Mouse (Mus musculus): ENCODE measurements at regions not wholly inside any gene's neighbourhood (a gene's known extent, or its start where the extent isn't known, plus 50 kb on each side); places are given as distances from the start of the nearest gene placed in this dataset.

DNA sequence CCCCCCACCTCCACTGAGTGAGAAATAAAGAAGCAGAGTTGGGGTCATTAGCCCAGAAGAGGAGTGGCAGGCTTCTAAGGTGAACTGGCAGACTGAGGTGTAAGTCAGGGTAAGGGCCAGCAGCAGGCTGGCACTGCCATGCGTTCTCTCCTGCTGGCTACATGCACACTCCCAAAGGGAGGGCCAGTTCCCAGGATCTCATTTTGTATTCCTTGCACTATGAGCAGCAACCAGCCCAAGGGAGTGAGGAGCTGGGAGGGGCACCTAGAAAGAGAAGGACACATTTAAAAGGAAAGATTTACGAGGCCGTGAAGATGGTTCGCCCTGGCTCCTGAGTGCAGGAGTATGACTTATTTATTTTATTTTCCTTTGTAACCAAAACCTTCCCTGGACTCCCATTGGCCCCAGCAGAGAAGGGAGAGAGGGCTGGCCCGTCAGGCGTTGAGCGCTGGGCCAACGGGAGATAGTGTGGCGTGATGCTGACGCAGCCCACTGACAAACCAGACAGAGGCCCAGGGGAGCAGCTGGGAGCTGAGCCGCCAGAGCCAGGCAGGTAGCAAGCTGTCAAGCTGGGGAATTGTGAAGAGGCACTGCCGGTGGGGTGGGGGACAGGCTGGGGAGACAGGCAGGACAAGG, 166.8 kb upstream of the Klf7 start:
- DNase-seq, result no peak

DNA sequence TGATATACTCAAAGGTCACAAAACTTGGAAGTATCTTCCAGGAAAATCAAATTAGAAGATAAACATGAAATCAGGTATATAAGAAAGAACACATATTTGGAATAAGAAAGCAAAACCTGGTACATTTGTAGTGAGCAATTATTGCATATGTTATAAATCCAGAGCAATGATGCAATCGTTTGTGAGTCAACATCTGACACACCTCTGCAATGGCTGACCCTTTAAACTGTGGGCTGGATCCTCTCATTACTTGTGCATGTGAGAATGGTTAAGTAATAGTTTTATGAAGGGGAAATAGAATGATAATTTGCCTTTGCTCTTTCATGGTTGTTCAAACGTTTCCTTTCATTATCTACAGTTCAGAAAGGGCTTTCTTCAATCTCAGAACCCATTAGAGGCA, 165.0 kb upstream of the Klf7 start:
- DNase-seq, result no peak

DNA sequence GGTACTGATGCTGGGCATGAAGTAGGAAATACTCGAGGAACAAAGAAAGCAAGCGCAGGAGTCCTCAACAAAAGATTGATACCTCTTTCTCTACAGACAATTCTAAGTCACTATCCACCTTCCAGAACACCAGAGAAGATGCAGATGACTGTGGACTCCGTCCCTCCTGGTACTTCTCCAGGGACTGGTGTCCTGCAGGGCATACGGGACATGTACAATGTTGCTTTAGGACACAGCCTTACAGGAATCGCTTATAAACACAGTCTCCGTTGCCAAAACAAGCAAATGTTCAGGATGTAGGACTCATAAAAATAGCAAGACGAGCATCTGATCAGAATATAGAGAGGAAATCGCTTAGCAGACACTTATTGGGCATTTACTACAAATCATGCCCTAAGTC, 162.6 kb upstream of the Klf7 start:
- peak; percentile 46 for DNase-seq

DNA sequence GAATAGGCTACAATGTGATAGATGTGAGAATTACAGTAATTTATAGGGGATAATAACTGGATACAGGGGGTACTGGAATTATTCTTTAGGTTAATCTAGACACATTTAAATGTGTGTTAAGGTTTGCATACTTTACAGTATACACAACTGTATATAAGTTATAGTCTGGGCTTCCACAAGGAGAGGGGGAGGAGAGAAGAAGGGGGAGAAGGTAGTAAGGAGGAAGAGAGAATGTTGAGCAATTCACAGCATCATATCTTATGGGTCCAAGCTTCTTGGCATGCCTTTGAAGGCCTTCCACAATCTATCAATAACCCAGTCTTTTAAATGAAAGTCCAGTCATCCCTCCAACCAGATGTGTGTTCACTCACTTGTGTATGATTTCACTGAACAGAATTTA, 153.8 kb upstream of the Klf7 start:
- DNase-seq, result no peak

DNA sequence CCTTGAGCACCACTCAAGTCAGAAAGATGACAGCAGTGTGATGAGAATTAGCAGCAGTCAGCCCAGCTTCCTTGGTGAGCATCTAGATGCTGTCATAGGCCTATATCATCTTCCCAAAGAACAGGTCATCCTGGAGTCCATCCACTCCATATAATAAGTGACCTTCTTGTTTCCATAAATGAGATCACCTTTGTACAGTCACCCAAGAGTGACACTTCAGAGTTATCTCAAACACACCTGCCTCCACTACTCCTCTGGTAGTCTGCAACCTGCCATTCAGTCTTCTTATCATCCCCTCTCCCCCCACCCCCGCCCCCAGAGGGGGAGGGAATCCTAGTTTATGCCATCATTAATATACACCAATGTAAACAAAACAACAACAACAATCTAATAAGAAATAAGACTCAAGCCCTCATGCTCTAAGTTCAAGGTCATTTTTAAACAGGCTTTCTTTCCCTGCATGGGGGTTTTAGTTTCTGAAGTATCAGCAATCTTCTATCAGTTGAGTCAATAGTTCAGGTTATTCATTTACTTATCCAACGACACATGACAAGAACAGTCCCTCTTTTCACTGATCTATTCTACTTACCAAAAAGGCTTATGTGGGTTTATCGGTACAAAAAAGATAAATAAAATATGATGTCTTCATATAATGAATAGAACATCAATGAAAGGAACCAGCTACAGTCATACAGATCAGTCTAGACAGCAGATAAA, 153.2 kb upstream of the Klf7 start:
- DNase-seq, result no peak

DNA sequence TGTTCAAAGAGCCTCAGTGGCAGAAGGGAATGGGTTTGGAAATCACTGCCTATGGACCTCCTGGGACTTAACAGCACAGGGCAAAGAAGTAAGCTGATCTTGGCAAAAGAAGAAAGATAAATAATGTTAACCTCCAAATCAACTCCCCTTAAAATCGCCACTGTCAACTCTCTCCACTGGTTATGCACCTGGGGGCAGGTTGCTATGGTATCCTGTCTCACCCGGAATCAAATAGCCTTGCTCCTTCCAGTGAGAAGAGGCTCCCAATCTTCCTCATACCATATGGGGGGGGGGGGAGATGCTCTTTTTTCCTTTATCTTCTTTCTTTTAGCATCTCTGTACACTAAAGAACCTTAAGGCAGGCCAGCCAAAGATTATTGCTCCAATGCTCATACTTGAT, 135.2 kb upstream of the Klf7 start:
- no peak for DNase-seq

DNA sequence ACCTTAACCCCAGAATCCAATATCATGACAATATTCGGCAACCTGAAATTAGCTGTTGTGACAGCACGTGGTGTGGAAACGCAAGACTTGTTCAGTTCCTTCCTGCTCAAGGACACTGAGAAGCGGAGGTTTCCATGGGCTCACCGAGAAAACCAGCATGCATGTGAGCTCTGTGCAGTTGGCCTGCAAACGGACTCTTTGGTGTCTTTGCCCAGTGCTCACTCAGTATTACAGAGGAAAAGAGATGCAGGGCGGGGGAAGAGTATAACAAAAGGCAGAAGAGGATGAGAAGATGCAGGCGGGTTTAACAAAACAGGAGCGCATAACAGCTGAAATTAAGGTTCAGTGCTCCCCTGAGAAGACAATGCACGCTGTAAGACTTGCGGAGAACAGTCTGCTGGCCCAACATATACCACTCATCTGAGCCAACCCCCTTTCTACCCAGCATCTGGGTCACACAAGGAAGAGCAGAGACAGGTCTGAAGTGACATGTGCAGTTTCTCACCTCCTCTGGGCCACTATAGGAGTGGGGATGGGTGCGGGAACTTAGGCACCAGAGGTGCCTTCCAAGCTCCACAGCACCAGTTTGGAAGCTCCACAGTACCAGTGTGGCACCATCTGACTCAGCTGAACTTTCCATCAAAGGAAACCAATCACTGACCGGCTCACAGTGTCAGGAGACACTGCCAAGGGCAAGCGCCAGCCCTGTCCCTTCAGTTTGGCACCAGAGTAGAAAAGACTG, 133.6 kb upstream of the Klf7 start:
- peak; percentile 57 for DNase-seq

DNA sequence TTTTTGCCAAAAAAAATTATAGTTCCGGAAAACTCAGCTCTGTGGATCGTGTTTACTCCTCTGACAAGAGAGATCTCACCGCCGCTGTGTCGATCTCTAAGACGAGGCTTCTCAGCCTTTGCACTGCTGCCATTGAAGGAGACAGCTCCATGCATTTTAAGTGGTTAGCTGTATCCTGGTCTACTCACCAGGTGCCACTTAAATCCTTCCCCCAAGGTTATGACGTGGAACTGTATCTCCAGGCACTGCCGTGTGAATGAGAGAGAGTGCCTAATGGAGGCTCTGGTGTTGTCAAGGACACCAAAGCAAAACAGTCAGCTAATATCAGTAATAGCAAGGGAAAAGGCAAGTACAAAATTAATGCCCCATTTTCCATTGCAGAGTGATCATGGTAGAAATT, 132.6 kb upstream of the Klf7 start:
- peak; percentile 16 for DNase-seq

DNA sequence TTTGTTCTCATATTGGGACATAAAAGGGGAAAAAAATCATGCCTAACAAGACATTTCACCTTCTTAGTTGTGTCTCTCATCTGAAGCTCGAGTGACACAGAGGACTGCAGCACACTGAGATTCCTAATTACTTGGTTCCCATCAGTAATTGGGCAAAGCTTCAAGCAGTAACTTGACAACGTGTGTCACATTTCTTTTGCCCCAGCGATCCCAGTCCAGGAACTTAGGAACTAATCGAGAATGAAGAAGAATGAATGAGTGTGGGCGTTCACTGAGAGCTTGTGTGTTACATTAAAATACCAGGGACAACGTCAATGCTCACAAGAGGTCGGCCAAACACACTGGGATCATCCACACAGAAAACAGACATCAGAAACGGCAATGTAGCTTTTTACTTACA, 131.9 kb upstream of the Klf7 start:
- no peak for DNase-seq

DNA sequence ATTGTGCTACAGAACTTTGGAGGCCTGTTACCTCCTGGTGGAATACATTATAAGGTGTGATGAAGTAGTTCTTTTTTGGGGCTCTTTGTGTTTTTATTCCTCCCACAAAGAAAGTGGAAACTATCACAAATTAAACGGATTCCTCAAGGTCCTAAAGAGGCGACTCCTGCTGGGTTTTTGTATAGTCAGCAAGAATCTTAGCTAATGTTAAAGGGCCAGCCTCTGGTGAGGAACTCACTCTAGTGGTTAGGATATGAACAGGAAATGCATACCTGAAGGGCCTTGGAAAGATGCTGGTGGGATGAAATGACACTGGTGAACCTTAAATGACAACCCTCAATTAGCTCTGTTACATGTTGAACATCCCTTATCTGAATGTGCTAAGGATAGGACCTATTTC, 120.3 kb upstream of the Klf7 start:
- no peak for DNase-seq

DNA sequence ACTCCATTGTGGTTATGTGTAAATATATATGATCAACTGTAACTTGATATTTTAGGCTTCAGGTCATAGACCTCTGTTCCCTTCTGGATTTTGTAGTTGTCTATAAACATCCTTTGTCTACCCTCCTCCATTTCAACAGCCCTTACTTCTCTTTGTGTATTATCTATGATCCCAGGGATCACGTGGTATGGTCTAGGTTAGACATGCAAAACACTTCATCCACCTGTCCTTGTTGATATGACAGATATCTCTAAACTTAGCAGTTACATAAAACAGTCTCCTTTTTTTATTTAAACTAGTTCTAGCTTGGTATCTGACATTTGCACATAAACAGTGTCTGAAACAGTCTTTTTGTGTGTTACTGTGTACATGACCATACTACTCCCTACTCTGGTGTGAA, 107.6 kb upstream of the Klf7 start:
- no peak for DNase-seq

DNA sequence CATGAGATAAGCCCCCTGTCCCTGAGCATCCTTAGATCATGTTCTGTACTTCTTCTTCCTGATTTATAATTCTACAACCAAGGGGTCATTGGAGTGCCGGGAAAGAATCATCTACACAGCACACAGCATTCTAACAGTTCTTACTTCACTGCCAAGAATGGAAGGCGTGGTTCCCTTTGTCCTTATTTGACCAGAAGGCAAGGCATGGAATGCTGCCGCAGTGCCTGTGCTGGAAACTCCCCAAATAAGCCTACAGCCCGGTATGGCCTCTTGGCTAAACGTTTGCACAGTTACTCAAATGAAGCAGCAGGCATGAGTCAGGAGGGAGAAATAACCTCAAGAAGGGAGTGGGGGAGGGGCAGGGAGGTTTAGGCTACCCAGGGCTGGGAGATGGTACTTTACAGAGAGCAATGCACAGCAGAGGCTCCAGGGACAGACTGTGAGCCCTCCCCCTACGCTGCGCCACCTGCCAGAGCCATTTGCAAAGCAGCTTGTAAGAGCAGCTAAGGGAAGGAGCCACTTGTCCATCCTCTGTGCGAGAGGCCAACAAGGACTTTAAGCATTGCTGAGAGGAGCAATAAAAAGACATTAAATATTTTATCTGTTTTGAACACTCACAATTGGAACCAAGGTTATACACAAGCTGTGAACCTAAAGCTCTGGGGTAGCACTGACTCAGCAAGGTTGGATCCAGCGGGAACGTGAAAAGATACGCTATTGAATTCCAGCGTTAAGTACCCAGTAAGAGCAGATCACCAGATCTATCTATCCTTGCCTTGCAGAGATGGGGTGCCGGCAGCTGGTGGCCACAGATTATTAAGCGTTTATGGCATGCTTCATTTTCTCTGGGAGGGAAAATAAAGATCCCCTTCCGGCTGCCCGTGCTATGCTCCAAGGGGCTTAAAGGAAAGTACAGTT, 104.2 kb upstream of the Klf7 start:
- DNase-seq, result peak; percentile 97

DNA sequence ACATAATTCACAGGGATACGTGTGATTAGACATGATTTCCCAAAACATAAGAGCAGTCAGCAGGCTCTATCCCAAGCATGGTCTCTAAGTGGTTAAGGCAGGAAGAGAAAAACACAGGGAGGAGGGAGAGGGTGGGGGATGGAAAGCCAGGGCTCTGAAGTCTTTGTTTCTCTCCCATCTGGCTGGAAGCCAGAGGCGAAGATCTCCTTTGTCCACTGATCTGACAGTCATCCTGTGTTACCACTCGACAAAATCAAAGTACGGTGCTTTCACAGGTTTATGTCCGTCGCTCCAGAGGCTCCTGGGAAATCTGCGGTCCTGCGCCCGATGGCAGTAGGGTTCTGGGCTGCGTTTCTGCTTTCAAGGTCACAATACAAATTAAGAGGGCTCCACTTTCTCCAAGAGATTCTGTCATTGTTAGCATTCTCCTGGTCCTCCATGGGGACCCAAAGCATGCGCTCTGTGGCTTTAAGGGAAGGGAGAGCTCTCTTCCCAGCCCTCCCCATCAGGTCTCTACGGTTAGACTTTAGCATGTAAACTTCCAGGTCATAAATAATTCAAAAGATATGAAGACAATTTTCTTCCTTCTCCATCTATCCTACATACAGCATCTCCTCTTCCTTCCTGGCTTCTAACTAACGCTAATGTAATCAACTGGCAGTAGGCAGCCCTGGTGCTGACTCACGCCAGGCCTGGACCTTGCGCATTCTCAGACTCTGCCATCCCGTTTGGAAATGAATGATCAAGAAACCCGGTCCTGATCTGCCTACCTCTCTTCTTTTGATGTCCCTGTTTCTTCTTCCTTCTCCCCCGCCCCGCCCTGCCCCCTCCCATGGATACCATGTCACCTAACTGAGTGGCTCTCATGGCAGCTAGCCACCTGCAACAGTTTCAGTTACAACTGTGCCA, 102.0 kb upstream of the Klf7 start:
- DNase-seq, result peak; percentile 31

DNA sequence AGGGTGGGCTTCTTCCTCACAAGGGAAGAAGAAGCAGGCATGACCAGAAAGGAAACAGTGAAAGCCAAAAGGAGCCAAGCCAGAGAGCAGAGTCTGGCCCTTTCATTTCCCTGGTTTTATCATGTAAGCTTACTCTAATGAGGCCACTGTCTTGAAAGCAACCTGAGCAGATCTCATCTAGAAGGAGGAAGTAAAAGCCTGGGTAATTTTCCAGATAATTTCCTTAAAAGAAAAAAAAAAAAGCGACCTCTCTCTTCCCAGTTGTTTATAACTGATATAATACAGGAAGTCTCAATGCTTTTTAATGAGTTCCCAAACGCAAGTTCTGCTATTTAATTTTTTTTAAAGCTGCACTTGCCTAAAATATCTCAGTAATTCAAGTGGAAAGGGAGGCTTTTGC, 100.4 kb upstream of the Klf7 start:
- DNase-seq, result no peak

DNA sequence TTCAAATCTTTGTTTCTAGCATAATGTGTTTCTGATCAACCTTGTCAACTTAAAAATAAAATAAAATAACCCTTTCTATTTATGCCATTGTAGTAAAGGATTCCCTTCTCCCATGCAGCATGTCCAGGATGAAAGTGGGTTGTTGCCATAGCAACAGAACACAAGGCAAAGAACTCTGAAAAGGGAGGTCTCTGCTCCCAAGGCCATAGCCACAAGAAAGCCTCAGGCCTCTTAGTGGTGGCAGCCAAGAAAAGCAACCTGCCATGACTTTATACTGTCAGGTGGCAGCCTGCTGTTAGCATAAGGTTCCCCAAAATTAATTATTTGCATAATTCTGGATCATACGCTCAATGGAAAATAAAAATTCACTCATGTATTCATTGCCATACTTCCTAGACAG, 98.4 kb upstream of the Klf7 start:
- peak; percentile 36 for DNase-seq

DNA sequence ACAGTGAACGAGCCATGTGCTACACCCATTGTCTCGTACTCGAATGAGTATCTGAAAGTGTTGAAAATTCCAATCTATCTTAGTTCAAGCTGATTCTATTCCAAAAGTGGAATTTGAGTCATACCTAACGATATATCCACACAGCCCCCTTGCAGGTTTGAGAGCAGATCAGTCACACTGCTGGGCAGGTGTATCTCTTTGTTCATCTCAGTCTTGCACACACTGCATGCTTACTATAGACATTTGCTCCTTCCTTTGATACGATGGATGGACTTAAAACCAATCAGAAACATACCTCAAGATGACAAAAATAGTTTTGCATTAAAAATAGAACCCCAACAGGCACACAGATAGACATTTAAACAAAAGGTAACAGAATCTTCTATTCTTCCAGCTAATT, 98.0 kb upstream of the Klf7 start:
- DNase-seq, result no peak

DNA sequence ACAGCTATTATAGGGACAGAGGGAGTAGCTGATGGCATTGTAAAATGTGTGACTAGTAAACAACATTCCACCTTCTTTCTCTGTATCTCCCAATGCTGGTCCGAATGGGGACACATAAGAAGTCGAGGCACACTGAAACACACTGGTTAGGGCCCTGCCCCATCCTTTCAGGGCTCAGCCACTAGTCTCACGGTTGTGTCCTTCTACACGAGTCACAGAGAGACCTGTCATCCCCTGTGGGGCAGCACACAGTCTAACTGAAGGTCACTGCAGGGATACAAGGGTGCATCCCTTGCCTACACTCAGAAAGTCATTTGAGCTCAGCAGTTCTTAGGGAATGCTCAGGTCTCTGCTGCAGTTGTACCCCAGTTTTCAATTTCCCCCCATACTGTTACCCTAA, 93.6 kb upstream of the Klf7 start:
- DNase-seq, result no peak

DNA sequence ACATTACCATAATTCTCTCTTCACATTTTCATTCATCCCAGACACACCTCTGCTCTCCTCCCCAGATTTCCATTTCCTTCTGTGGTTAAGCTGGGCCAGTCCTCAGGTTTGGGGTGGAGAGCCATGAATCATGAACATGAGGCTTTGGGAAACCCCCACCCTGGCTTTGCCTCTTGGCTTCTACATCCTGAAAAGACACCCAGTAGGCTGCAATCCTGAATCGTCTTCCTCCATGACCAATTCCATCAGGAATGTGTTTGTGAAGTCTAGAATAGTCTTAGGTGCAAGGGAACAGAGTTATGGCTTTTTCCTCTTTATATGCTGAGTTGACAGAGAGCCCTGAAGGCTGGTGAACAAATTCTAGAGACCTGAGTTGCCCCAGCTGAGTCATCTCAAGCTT, 87.0 kb upstream of the Klf7 start:
- no peak for DNase-seq

DNA sequence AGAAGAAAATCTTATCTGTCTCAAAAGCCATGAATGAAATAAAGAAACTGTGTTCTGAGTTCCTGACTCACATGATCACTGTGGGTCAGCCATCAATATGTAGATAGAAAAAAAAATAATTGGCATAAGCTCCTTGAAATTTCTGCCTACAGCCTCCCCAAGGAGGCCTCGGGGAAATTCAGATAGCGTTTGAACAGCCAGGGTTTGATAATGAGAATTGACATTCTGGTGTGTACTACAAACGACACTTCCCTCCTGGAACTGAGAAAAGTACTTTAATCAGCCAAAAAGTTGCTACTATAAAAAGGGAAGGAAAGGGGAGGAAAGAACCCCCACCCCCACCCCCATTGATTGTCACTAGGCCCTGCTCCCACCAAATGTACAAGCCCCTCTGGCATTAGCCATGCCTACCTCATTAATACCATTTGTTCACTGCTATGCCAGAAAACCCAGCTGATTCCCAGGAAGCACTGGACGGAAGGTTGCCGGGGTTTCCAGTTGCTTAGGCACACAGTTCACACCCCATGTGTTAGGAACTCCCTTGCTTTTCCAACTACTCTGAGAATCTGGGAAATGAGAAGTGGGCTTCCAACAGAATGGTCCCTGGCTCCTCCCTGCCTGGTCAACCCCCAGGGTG, 78.4 kb upstream of the Klf7 start:
- DNase-seq, result no peak

DNA sequence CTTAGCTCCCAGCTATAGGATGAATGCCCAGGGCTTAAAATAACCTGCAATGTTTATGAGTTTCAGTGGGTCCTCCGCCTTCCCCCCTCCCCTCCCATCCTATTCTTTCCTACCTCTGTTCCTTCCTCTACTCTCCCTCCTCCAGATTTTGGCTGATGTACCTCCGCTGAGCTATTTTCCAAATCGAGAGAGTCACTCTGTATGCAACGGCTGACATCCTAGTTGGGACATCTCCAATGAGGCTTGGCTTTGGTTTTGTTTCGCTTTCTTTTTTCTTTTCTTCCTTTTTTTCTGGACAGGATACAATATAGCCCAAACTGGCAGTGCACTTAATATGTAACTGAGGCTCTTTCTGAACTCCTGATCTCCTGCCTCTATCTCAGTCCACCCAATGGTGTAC, 76.7 kb upstream of the Klf7 start:
- DNase-seq, result no peak

DNA sequence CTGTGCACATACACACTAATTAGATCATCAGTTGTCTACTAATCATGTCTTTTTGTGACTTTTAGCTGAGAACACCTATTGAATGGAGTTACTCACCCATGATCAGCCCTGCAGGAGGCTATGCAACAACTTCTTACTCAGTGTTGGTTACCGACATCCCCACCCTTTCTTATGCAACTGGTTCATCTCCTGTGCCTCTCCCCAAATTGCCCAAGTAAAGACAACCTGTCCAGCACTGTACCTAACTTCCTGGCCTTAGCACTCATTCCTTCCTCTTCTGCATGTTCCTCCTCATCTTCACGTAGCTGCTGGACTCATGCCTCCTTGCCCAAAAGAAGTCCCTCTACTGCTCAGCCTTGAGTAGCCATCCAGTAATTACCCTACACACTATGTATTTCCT, 76.2 kb upstream of the Klf7 start:
- DNase-seq, result no peak
